Mouse (Mus musculus) ES-Bruce4 (cell line): ENCODE data around the gene Sox1.

Source experiments
- CTCF ChIP-seq: IDR thresholded peaks from one replicate; pipeline ENCODE4 v1.8.1; 2011; ENCODE audit warnings: low read depth, low read length
- EP300 ChIP-seq: IDR thresholded peaks from 2 replicates; pipeline ENCODE4 v1.6.1; 2011; ENCODE audit warnings: low read depth, low read length; ENCODE audit not compliant: insufficient read depth
- POLR2A ChIP-seq: IDR thresholded peaks from one replicate; pipeline ENCODE4 v1.8.1; 2011; ENCODE audit warnings: low read length; ENCODE audit not compliant: insufficient read depth

- TF ChIP-seq EP300 (0 out of 2 replicates have a peak, but pooled peaks have one; percentile 47), CTCF (no peak), POLR2A (no peak)
Measured at GRCm38 (mm10) chr8:12400611-12401390, 5.7 kb downstream of the Sox1 start.
